Mouse (Mus musculus) embryonic facial prominence, embryonic 13.5 days (tissue): ENCODE data around the gene Ncln. TPM values are rescaled to one million over a fixed set of nuclear protein-coding genes. Genes with fewer than 3 reads are reported as not detected.

Experiments
- ATAC-seq: fragments of 200-750 bp; cut with Nextera tagmentation; 2 replicates; pipeline ENCODE4 v1.8.0; 2017; ENCODE audit warnings: low read depth; ENCODE audit not compliant: insufficient number of reproducible peaks, insufficient read depth, low FRiP score, low TSS enrichment
- H3K27ac ChIP-seq: fragments of 300-500 bp; sonication (generic); 2 replicates; pipeline ENCODE4 v1.5.1; 2015; ENCODE audit warnings: moderate library complexity, mild to moderate bottlenecking, inconsistent platforms
- H3K27me3 ChIP-seq: fragments of 300-500 bp; sonication (generic); 2 replicates; pipeline ENCODE4 v1.6.1; 2015; ENCODE audit warnings: mild to moderate bottlenecking, inconsistent platforms
- H3K36me3 ChIP-seq: fragments of 300-500 bp; sonication (generic); 2 replicates; pipeline ENCODE4 v1.6.1; 2015; ENCODE audit warnings: mild to moderate bottlenecking, inconsistent platforms
- H3K4me1 ChIP-seq: fragments of 300-500 bp; sonication (generic); 2 replicates; pipeline ENCODE4 v1.6.1; 2015; ENCODE audit warnings: inconsistent platforms
- H3K4me2 ChIP-seq: fragments of 300-500 bp; sonication (generic); 2 replicates; pipeline ENCODE4 v1.6.1; 2015; ENCODE audit warnings: moderate library complexity, mild to moderate bottlenecking, inconsistent platforms
- H3K4me3 ChIP-seq: fragments of 300-500 bp; sonication (generic); 2 replicates; pipeline ENCODE4 v1.5.1; 2015; ENCODE audit warnings: mild to moderate bottlenecking, inconsistent platforms
- H3K9ac ChIP-seq: fragments of 300-500 bp; sonication (generic); 2 replicates; pipeline ENCODE4 v1.6.1; 2015; ENCODE audit warnings: mild to moderate bottlenecking, inconsistent platforms
- H3K9me3 ChIP-seq: fragments of 300-500 bp; sonication (generic); 2 replicates; pipeline ENCODE4 v1.6.1; 2016; ENCODE audit warnings: inconsistent platforms
- WGBS: fragments of 180-500 bp; shearing (Covaris S2); methylation state at CpG from one replicate; pipeline ENCODE4 v1.1.7; 2015; ENCODE audit warnings: mixed read lengths; 5-methylcytosine and 5-hydroxymethylcytosine counted together
- polyA plus RNA-seq: library from polyadenylated mRNA; unstranded; fragments of >200 nt; fragmentation: Nextera tagmentation; extraction: Ambion mirVana; gene quantifications from 2 replicates; pipeline ENCODE4 v1.2.1, GENCODE M21; 2015

Ncln gene
- polyA plus RNA-seq, 1 experiment from 2014 or later, result 82.3 TPM

- WGBS, result 77% methylated on average over 14 of the region's 14 CpGs
- Histone ChIP-seq H3K27me3 (peaks cover 17% of the 10 kb centered on the region), H3K4me1 (no peaks in the 10 kb centered on the region), H3K4me2 (no peak overlapping the region), H3K27ac (no peak overlapping the region), H3K4me3 (no peak overlapping the region), H3K9me3 (no peaks in the 10 kb centered on the region), H3K36me3 (no peaks in the 10 kb centered on the region), H3K9ac (no peak overlapping the region)
- ATAC-seq, result no peak
Measured at GRCm38 (mm10) chr10:81510246-81510810, 14.1 kb upstream of the Ncln start.

- Histone ChIP-seq H3K4me2 (no peak overlapping the region), H3K4me1 (peaks cover 2% of the 10 kb centered on the region; the same call in 1 of the 2 replicates), H3K9ac (no peak overlapping the region), H3K4me3 (no peak overlapping the region), H3K36me3 (no peaks in the 10 kb centered on the region), H3K9me3 (no peaks in the 10 kb centered on the region), H3K27ac (no peak overlapping the region), H3K27me3 (peaks cover 22% of the 10 kb centered on the region)
- ATAC-seq, result no peak
- WGBS, result 75% methylated on average over 13 of the region's 13 CpGs
Measured at GRCm38 (mm10) chr10:81507691-81508489, 11.7 kb upstream of the Ncln start.

- Histone ChIP-seq H3K4me1 (peaks cover 3% of the 10 kb centered on the region; the same call in 1 of the 2 replicates), H3K9ac (no peak overlapping the region), H3K4me3 (no peak overlapping the region), H3K27me3 (peaks cover 20% of the 10 kb centered on the region), H3K4me2 (no peak overlapping the region), H3K9me3 (no peaks in the 10 kb centered on the region), H3K36me3 (no peaks in the 10 kb centered on the region), H3K27ac (no peak overlapping the region)
- ATAC-seq, result no peak
- WGBS, result 35% methylated on average over 6 of the region's 6 CpGs
Measured at GRCm38 (mm10) chr10:81507095-81507494, 10.9 kb upstream of the Ncln start.

GRCm38 (mm10) chr10:81505016-81505664, 8.9 kb upstream of the Ncln start:
- no peak overlapping the region for H3K4me2 ChIP-seq
- 76% methylated on average over 15 of the region's 15 CpGs for whole genome bisulfite sequencing

GRCm38 (mm10) chr10:81502658-81503057, 6.5 kb upstream of the Ncln start:
- Histone ChIP-seq H3K9ac (peak overlapping the region; percentile 64), H3K9me3 (no peaks in the 10 kb centered on the region), H3K4me1 (peaks cover 3% of the 10 kb centered on the region; the same call in 1 of the 2 replicates), H3K4me3 (peak overlapping the region; percentile 38), H3K4me2 (peak overlapping the region; percentile 68), H3K27ac (no peak overlapping the region), H3K36me3 (no peaks in the 10 kb centered on the region), H3K27me3 (peaks cover 13% of the 10 kb centered on the region)
- no peak for ATAC-seq
- 7% methylated on average over 36 of the region's 36 CpGs for WGBS

More at GRCm38 (mm10) chr10:81505016-81505664, 8.9 kb upstream of the Ncln start:
- Histone ChIP-seq H3K27ac (no peak overlapping the region), H3K4me3 (no peak overlapping the region), H3K9ac (no peak overlapping the region), H3K36me3 (no peaks in the 10 kb centered on the region), H3K9me3 (no peaks in the 10 kb centered on the region), H3K4me1 (peaks cover 3% of the 10 kb centered on the region; the same call in 1 of the 2 replicates), H3K27me3 (peaks cover 13% of the 10 kb centered on the region)
- ATAC-seq, result no peak

- Histone ChIP-seq H3K4me3 (no peak overlapping the region), H3K36me3 (no peaks in the 10 kb centered on the region), H3K27ac (no peak overlapping the region), H3K27me3 (peaks cover 13% of the 10 kb centered on the region), H3K9ac (no peak overlapping the region), H3K9me3 (no peaks in the 10 kb centered on the region), H3K4me1 (peaks cover 8% of the 10 kb centered on the region), H3K4me2 (no peak overlapping the region)
- no peak for ATAC-seq
- 81% methylated on average over 5 of the region's 5 CpGs for WGBS
Measured at GRCm38 (mm10) chr10:81501863-81502262, 5.7 kb upstream of the Ncln start.

GRCm38 (mm10) chr10:81500032-81500431, 3.8 kb upstream of the Ncln start, which contains the start of gene S1pr4:
TSS of gene S1pr4 (minus strand) at chr10:81500132.
- H3K27me3 ChIP-seq, result peaks cover 13% of the 10 kb centered on the region
- H3K4me1 ChIP-seq, result peaks cover 14% of the 10 kb centered on the region
- no peaks in the 10 kb centered on the region for H3K9me3 ChIP-seq
- 86% methylated on average over 3 of the region's 3 CpGs for WGBS
- no peak within 1 kb of the TSS for H3K4me3 ChIP-seq
- no peaks in the 10 kb centered on the region for H3K36me3 ChIP-seq
- 0 out of 2 replicates have a peak within 1 kb of the TSS, but pooled peaks have one; percentile 36 for H3K9ac ChIP-seq
- no peak within 1 kb of the TSS for H3K4me2 ChIP-seq
- no peak within 1 kb of the TSS for H3K27ac ChIP-seq
- no peak for ATAC-seq

GRCm38 (mm10) chr10:81499250-81499901, 3.2 kb upstream of the Ncln start:
- Histone ChIP-seq H3K36me3 (no peaks in the 10 kb centered on the region; the same call in 1 of the 2 replicates), H3K9me3 (no peaks in the 10 kb centered on the region), H3K27me3 (peaks cover 13% of the 10 kb centered on the region), H3K4me3 (no peak overlapping the region), H3K27ac (no peak overlapping the region), H3K9ac (0 out of 2 replicates have a peak overlapping the region, but pooled peaks have one; percentile 36), H3K4me1 (peaks cover 21% of the 10 kb centered on the region), H3K4me2 (no peak overlapping the region)
- no peak for ATAC-seq
- 83% methylated on average over 23 of the region's 23 CpGs for WGBS

GRCm38 (mm10) chr10:81498316-81499249, 2.4 kb upstream of the Ncln start:
- H3K4me3 ChIP-seq, result no peak overlapping the region
- peaks cover 27% of the 10 kb centered on the region for H3K4me1 ChIP-seq
- ATAC-seq, result no peak
- 0 out of 2 replicates have a peak overlapping the region, but pooled peaks have one; percentile 46 for H3K9ac ChIP-seq
- no peak overlapping the region for H3K27ac ChIP-seq
- WGBS, result 84% methylated on average over 38 of the region's 38 CpGs
- H3K4me2 ChIP-seq, result no peak overlapping the region
- no peaks in the 10 kb centered on the region for H3K9me3 ChIP-seq
- no peaks in the 10 kb centered on the region; the same call in none of the 2 replicates for H3K36me3 ChIP-seq
- H3K27me3 ChIP-seq, result peaks cover 9% of the 10 kb centered on the region

- Histone ChIP-seq H3K27me3 (no peaks in the 10 kb centered on the region), H3K4me2 (peak overlapping the region; percentile 99), H3K9me3 (no peaks in the 10 kb centered on the region), H3K27ac (no peak overlapping the region), H3K4me1 (peaks cover 24% of the 10 kb centered on the region), H3K36me3 (peaks cover 7% of the 10 kb centered on the region), H3K4me3 (no peak overlapping the region), H3K9ac (no peak overlapping the region)
- ATAC-seq, result no peak
- WGBS, result 82% methylated on average over 17 of the region's 17 CpGs
Measured at GRCm38 (mm10) chr10:81497401-81498270, 1.4 kb upstream of the Ncln start.
